Mouse (Mus musculus): ENCODE results near the gene Loxl1.

Gene Loxl1

DNA sequence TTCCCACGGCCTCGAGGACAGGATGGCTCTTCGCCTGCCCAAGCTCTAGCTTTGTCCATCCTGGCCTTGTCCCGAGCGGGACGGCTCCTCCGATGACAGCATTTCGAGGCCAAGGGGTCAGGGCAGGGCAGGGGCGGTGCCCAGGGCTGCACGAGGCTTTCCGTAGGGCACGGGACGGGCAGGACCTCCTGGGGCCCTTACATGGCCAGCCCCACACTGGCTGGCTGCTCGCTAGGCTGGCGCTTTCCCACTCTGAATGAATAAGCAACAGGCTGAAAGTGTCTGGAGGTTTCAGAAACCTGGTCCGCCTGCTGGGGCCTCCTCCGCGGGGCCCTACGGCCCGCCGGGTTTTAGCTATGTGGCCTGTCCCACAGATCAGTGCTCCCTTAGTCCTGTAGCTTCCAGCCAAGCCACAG lies at the start of gene Loxl1:
Loxl1 (minus strand) TSS at position 243 of the 416 bp plus-strand sequence.
- DNase-seq (ENCODE audit: low read depth, low spot score) = peak; percentile 78

GRCm38 (mm10) chr9:58361956-58362355 lies 49.0 kb upstream of the Loxl1 start:
- DNase-seq (ENCODE audit: low read depth, low spot score) = no peak

- DNase-seq (ENCODE audit: low read depth, low spot score) = no peak
Measured at GRCm38 (mm10) chr9:58361373-58361772, 48.4 kb upstream of the Loxl1 start.

- no peak for DNase-seq (ENCODE audit: low read depth, low spot score)
Measured at GRCm38 (mm10) chr9:58355262-58356050, 42.5 kb upstream of the Loxl1 start.

DNA sequence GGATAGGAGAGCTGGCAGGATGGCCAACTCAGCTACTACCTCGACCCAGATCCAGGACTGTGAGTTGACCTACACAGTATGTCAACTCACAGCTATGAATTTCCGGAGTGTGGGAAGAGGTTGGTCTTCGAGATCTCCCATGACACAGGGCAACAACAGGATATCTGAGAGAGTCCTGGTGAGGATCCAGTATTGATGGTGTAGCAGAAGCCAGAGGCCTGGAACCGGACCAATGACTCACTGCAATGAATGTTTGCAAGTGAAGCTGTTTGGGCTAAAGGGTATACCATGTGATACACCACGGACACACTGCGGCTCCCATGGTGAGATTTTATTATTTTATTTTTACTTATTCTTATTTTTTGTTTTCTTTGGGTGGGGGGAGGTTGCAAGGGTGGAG lies 41.7 kb upstream of the Loxl1 start:
- no peak for DNase-seq (ENCODE audit: low read depth, low spot score)

DNA sequence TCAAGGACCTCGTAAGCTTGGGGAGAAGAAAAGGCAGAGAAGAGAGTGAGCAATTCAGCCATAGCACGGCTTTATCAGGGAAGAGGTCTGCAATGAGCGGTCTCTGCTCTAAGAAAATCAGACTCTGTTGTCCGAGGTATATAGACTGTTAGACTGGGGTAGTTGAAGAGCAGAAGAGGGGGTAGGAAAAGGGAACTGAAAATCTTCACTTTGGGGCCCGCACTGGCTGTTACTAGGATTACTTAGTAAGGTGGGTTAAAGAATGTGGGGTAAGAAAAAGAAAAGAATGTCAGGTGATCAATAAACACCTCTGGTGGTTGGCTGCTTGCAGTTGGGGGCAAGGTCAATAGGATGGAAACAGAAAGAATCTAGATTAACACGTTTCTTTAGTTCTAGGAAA lies 40.2 kb upstream of the Loxl1 start:
- DNase-seq (ENCODE audit: low read depth, low spot score) = no peak

DNA sequence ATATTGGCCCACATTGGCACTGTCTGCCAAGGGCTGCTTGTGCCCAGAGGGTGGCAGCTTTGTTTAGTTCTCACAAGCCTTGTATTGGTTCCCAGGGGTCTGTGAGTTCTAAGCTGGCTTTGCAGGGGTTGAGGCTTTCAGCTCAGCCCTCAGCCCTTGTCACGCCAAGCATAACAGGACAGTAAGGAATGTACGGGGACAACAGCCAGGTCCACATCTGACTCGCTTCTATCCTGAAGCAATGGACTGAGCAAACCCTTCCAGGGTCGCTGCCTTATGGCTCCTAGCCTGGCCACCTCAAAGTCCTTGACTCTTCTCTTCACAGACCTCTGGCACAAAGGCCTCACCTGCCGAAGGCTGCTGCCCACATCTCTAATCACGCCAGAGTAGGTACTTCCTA lies 34.8 kb upstream of the Loxl1 start:
- no peak for DNase-seq (ENCODE audit: low read depth, low spot score)

DNA sequence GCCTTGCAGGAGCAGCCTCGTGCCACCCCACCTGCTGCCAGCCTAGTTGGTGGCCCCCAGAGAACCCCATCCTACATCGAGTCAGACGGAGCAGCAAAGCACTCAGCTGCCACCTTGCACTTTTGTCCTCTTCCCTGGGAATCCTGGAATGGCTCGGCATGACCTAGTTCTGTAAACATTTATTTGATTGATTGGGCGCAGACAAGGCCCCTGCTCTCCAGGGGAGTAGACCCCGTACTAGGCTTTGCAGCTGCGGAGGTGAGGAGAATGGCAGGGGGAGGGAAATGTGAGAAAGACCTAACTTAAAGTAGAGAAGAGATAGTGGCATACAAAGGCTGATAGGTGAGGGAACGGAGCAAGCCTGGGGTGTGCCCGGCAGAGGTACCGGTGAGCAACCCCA lies 33.5 kb upstream of the Loxl1 start:
- peak; percentile 81 for DNase-seq (ENCODE audit: low read depth, low spot score)

GRCm38 (mm10) chr9:58345963-58346362 lies 33.0 kb upstream of the Loxl1 start:
- no peak for DNase-seq (ENCODE audit: low read depth, low spot score)

DNA sequence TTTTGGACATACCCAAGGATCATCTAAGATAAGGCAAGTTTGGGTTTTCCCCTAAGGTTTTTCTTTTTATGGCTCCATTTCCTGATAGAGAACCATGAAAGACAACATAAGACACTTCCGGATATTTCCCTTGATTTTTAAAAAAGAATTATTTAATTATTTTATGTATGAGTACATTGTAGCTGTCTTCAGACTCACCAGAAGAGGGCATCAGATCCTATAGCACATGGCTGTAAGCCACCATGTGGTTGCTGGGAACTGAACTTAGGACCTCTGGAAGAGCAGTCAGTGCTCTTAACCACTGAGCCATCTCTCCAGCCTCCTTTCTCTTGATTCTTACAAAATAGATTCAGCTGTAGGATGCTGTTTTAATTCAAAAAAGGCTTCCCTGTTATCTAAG lies 28.8 kb upstream of the Loxl1 start:
- no peak for DNase-seq (ENCODE audit: low read depth, low spot score)

DNA sequence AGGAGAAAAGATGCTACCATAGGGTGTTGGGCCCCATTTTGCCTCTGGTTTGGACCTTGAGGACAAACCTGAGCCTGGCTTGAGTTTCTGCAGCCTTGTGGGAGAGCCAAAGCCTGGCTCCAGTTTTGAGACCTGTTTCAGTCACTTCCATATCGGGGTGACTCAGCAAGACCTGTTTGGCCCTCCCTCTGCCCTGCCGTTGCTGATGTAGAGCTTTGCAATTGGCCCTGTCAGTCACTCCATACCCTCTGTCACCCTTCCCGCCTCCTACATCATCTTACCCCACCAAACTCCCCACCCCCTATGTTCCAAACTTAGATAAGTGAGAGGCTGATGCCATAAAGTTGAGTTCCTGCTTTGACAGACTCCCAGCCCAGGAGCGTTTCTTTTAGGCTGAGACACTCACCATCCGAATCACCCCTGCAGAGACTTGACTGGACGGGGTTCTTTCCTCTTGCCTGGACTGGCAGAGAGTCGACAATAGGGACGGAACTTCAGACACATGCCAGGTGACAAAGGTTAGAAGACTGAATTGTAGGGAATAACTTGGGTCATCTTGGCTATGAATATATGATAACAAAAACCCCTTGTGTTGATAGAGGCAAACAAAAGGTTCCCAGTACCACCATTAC lies 23.8 kb upstream of the Loxl1 start:
- no peak for DNase-seq (ENCODE audit: low read depth, low spot score)

DNA sequence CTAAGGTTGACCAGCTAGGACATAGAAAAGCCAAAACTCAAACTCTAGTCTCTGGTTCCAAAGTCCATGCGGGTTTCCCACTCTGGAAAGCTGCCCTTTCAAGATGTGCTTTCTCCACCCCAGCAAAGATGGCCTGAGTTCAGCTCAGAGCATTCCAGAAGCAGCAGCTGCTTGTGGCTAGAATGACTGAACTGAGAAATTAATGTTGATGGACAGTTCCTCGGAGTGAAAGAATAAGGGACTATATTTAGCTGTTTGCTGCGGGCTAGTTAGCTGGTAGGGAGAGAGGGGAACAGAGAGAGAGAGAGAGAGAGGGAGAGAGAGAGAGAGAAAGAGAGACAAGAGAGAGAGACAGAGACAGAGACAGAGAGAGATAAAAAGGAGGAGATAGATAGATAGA lies 18.3 kb upstream of the Loxl1 start:
- DNase-seq (ENCODE audit: low read depth, low spot score) = no peak

DNA sequence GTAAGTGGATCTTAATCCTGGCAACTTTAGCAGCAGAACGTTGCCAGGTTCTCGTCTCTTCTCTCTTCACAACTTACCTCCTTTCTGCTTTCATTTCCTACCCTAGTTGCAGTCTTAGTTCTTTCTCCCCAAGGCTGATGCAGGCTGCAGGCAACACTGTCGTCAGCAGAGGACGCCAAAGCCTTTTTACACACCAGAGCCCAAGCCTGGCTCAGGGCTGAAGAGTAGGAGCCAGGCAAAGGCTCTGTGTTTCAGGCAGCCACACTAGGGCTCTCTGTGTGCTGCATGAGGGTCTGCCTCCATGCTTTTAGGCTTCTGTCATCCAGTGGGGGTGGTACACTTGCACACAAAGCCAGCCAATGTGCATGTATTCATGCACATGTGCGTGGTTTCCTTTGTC lies 17.3 kb upstream of the Loxl1 start:
- peak; percentile 54 for DNase-seq (ENCODE audit: low read depth, low spot score)

DNA sequence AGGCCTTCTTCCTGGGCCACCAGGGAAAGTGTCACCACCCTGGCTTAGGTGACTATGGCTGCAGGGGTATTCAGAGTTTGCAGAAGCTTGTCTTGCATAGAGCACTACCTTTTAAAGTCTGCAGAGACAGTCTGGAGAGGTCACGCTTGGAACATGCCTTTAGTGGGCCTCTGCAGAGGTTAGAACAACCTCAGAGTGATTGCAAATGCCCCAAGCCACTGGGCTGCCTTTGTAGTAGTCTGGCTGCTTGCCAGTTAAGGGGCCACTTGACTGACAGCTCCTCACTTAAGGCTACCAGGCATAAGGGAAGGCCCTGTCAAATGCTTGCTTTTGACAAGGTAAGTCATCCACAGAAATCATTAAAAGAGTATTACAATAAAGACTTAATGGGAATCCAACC lies 14.4 kb upstream of the Loxl1 start:
- DNase-seq (ENCODE audit: low read depth, low spot score) = no peak

GRCm38 (mm10) chr9:58326477-58327180 lies 13.6 kb upstream of the Loxl1 start:
- DNase-seq (ENCODE audit: low read depth, low spot score) = no peak

DNA sequence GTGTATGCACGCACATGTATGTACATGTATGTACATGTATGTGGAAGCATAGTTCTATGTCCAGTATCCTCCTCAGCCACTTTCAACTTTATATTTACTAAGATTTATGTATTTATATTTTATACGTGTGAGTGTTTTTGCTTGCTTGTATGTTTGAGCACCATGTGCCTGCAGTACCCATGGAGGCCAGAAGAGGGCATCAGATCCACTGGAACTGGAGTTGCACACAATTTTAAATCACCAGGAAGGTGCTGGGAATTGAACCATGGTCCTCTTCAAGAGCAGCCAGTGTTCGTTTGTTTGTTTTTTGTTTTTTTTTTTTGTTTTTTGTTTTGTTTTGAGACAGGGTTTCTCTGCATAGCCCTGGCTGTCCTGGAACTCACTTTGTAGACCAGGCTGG lies 8.7 kb upstream of the Loxl1 start:
- no peak for DNase-seq (ENCODE audit: low read depth, low spot score)

GRCm38 (mm10) chr9:58318317-58318716 lies 5.3 kb upstream of the Loxl1 start:
- DNase-seq (ENCODE audit: low read depth, low spot score) = no peak

- no peak for DNase-seq (ENCODE audit: low read depth, low spot score)
Measured at GRCm38 (mm10) chr9:58317381-58317780, 4.4 kb upstream of the Loxl1 start.

GRCm38 (mm10) chr9:58316784-58317183 lies 3.8 kb upstream of the Loxl1 start:
- no peak for DNase-seq (ENCODE audit: low read depth, low spot score)

- DNase-seq (ENCODE audit: low read depth, low spot score) = no peak
Measured at GRCm38 (mm10) chr9:58315850-58316249, 2.9 kb upstream of the Loxl1 start.

DNA sequence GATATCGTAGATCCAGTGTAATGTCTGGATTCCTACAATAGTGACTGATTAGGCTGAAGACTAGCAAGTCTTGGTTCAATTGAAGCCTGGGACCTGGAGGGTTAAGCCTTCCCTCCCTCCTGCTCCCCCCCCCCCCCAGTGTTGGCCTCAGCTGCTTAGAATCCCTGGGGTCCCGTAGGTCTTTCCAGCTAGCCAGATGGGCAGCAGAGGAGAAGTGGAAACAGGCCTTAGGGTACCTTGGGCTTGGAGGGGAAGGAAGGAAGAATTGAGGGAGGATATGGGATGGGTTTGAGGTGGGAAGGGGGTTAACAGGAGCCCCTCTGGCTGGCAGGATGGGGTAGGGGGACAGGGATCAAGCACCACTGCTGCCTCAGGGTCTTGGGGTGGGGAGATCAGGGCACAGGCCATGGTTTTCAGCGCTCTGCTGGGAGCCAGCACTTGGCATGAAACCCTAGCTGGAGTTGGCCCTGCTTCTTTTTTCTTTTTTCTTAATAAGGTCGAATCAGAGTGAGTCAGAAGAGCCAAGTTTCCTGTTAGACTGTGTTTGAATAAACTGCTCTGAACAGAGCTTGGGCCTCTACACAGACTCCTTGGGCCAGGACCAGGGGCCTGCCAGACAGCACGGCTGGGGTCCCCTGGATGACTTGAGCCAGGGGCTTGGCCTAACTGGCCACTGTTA lies 1.8 kb upstream of the Loxl1 start:
- peak; percentile 68 for DNase-seq (ENCODE audit: low read depth, low spot score)

All from mesoderm, embryonic 11.5 days (tissue).